Mouse (Mus musculus): ENCODE measurements around the gene Ctnnbip1.
A peak's percentile ranks its signal among the peaks of the same experiment; 100 is the strongest.

Ctnnbip1 gene

DNA sequence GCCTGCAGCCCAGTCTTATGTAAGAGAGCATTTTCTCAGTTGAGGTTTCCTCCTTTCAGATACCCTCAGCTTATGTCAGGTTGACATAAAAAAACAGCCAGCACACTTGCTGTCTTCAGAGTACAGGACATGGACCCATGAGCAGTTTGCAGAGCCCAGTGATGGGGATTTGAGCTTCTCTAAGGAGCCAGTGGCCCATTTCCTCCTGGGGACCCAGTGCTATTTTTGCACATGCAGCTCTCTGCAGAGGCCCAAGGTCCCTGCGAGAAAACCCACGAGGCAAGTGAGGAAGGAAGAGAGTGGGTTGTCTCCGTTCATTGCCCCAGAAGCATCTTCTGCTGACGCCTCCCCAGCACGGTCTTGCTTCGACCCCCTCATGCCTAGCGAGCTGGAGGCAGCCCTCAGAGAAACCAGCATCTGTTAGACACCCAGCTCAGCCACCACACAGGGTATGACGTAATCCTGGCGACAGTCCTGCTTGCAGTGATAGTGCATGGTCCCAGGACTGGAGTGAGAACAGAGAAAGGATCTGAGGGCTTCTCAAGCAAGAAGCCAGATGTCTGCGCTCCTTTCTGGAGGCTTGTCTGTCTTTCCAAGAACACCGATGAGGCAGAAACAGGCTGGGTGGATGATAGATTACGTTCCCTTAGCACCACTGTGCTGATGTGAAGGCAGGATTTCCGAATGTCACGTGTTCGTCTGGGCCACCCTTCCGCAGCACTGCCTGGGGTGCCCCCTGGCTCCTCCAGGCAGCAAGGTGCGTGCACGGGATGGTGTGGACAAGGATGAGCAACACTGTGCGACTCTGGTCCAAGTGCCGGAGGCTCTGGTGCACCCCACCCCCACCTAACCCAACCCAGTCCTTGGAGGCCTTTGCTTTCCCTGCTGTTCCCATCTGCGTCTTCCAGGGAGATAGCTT is 44.2 kb downstream of the Ctnnbip1 start:
- no peak for DNase-seq (ENCODE audit: low spot score)

DNA sequence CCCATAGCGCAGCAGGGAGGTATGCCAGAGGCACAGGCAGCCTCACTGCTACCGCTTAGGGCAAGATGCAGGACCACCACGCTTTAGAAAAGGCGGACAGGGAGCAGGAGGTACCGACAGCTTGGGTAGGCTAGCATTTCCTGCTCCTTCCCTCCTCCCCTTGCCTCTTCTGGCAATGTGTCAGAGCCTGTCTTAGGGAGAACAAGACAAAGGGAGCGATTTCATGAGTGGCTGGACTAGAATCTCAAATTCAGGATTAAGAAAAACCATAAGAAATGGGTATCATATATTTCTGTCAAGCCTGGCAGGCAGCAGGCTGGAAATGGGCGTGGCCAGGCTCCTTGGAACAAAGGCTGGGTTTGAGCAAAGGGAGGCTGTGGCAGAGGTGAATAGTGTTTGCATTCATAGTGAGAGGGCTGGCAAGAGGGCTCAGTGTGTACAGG is 44.9 kb downstream of the Ctnnbip1 start:
- no peak for DNase-seq (ENCODE audit: low spot score)

DNA sequence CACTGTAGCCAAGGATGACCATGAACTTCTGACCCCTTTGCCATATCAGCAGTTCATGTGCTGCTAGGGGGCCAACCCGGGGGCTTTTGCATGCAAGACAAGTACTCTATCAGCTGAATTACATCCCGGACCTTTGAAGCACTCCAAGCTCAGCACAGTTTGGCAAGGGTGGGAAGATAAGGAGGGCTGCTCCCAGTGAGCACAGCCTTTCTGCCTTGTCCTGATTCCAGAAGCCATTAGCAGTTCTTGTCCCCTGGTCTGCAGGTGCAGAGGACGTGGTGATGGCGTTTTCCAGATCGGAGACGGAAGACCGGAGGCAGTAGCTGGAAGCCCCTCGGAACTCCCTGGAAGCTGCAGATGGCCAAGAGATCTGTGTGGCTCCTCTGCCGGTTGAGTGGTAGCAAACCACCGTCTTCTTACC is 45.9 kb downstream of the Ctnnbip1 start:
- DNase-seq (ENCODE audit: low spot score): no peak

DNA sequence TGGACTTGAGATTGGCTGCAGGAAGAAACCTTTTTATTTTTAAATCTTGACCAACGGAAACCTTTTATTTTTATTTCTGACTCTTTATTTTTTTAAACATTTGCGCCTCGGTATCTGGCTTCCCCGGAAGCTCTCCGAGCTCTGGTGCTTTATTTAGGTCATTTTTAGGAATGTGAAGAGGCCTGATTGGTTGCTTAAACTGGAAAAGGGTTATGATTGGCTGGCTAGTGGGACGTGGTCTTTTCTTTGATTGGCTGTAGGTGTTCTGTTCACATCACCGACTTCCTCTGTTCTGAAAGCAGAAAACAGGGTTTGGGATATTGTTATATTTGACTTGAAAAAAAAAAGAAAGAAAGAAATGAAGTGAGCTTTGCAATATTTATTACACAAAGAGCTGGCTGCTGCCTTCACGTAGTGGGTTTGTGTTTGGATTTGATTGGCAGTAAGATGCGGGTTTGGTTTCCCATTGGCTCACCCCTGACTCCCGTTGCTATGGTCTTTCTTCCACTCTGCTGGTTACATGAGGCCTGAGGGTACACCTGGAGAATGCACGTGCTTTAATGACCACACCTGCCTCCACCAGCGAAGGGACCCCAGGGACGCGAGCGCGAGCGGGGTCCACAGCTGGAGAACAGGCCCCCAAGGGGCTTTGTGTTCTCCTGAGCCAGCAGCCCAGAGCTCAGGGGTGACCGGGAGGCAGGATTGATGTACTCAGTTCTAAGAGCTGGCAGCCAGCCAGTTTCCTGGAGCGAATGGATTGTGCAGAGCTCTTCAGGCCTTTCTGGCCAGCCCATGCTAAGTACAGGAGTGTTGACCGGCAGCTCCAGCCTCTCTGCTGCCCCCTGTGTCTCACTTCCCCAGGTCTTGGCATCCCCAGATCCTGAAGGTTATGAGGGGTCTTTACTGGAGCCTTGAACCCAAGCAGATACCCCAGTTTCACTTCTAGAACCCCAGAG is 46.7 kb downstream of the Ctnnbip1 start:
- DNase-seq (ENCODE audit: low spot score): peak; percentile 65

DNA sequence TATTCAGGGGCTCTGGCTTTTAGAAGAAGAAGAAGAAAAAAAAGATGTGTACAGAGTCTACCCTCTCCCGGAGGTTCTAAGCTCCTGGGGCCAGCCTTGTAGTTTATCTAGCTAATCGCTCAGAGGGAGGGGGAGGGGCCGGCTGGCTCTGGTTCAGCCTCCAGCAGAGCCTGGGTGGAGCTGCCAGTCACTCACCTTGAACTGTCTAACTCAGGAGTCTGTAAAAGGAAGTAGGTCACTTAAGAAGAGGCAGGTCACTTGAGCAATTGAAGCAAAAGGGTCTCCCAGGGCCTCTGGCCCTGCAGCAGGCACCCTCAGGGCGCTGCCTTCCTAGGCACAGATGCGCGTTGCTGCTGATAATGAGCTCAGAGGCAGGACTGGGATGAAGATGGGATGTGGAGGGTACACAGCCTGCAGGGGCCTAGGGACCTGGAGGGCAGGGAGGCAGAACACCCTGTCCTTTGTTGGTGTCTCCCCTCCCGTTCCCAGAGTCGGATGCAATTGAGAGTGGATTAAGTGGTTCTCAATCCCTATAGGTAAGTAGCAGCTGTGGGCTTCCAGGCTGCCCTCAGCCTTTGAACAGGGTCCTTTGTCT is 49.5 kb downstream of the Ctnnbip1 start:
- DNase-seq (ENCODE audit: low spot score): peak; percentile 59

DNA sequence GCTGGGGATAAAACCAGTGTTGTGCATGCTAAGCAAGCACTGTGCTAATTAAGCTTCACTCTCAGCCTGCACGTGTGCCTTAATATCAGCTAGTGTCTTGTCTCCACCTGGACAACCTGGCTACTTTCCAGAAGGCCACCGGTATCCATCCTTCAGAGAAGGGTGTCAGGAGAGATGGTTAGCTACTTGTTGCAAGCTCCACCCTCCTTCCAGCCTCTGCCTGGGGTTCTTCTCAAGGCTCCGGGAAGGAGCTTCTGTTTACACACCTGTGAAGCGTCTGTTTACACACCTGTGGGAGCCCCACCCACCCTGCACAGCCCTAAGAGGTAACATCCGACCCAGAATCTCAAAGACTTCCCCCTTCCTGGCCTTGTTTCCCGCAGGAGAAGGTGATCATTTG is 50.6 kb downstream of the Ctnnbip1 start:
- no peak for DNase-seq (ENCODE audit: low spot score)

- no peak for DNase-seq (ENCODE audit: low spot score)
These were observed 51.9 kb downstream of the Ctnnbip1 start for GRCm38 (mm10) chr4:149569781-149570497.

- no peak for DNase-seq (ENCODE audit: low spot score)
These were observed 52.4 kb downstream of the Ctnnbip1 start for GRCm38 (mm10) chr4:149570498-149570863.

DNA sequence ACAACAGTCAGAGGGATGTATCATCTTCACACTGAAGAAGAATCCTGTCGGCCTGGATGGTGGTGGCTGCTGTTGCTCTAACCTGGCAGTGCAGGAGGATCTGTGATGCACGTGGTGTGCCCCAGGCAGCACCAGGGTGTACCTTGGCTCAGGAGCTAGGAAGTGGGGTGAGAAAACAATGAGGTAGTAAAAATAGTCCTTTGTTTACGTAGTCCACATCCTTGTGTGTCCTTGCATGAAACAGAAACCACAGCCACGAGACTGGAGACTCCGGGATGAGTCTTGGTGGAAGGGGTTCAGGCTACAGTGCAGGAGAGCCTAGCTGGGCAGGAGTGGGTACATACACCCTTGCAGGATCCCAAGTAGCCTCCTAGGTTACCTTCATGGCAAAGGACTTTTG is 53.2 kb downstream of the Ctnnbip1 start:
- DNase-seq (ENCODE audit: low spot score): no peak

DNA sequence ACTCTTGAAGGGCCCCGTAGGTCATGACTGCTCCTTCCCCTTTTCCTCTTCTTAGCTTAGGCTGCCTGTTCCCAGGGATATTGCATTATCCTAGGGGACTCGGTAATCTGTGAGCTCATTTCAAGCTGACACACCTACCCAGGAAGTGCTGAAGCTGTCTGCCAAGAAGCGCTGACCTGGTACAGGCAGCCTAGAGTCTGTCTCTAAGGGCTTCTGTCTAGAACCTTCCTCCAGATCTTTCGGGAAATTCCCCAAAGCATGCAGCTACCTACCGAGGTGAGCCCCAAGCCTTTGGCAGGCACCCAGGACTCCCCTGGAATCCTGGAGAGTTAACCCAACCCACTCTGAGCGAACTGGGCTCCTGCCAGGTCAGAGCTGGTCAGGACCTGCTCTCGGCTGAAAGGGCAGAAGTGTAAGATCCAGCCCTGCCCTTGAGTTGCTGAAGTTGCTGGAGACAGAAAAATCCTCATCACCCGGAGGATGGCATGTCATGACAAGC is 53.7 kb downstream of the Ctnnbip1 start:
- DNase-seq (ENCODE audit: low spot score): no peak

GRCm38 (mm10) chr4:149572446-149572845 is 54.4 kb downstream of the Ctnnbip1 start:
- DNase-seq (ENCODE audit: low spot score): no peak

DNA sequence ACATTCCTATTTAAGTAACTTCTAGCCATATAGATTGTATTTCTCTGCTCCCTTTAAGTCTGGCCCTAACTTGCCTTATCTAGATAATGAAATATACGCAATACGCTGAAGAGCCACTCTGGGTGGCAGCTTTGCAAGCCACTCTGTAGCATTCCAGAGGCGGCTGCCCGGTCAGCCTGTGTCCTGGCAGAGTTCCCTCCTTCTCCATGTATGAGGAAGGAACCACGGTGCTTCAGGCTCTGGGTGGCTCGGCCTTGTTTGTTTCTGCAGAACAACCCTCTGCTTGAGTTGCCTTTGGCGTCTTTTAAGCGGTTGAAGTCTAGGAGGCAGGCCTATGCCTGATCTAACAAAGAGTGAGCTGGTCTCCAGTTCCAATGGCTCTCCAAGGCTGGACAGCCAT is 54.8 kb downstream of the Ctnnbip1 start:
- DNase-seq (ENCODE audit: low spot score): no peak

DNA sequence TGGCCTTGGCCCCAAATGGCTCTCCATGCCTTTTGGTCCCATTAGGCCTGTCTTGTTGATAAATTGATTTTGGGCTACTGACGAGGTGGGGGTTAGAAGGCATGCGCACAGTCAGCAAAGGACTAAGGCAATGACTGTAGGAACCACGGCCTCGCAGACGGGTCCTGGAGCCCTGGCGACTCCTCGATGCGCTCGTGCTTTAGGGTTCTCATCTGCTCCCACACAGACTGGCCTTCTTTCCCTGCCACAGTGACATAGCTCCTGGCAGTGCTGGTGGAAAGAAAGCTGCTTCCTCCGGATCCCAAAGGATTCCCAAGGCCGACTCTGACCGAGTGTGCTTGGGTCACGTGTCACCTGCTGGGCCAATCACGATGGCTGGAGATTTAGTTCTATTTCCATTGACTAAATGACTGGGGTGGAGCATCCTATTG is 56.4 kb downstream of the Ctnnbip1 start:
- DNase-seq (ENCODE audit: low spot score): no peak

GRCm38 (mm10) chr4:149576061-149576460 is 58.0 kb downstream of the Ctnnbip1 start:
- DNase-seq (ENCODE audit: low spot score): no peak

DNA sequence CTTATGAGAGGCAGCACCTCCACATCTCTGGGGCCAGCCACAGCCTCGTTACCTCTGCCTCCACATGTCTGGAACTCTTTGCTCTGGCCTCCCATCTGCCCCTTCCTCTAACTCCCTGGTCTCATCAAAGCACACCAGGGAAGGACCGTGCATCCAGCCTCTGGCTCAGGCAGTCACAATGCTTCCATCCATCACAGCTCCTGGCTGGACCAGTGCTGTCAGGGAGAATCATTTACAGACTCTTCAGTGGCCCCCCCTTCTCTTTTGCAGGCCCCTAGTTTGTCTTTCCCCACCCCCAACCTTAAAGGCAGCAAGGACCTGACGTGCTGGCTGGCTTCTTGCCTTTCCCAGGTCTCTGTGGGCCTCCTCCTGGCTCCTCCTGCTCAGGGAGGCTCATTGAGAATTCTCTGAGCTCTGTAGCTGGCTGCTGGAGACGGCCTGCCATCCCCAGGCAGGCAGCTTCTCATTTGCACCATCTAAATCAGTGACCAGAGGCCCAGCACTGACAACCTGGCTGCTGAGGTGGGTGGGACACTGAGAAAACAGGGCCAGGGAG is 59.0 kb downstream of the Ctnnbip1 start:
- DNase-seq (ENCODE audit: low spot score): no peak

DNA sequence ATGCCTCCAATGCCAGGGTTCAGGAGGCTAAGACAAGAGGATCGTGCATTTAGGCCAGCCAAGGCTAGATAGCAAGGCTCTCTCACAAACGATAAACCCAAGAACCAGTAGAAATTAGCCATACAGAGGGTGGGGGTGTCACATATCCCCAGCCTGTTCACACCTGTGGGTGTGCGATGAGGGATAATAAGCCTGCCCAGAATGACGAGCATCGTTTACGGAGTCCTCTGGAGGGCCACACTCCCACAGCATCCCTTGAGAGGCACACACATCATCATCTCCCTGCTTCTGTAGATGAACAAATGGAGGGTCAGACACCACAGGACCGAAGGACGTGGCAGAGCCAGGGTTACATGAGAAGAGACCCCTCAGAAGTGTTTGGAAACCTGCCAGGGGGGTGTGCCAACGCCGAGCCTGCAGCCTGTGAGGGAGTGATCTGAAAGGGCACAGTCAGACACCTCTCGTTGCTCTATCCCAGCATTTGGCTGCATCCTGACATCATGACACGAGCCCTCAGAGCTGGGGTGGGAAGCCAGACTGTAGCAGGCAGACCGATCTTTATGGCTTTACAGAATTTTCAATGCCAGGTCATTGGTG is 60.1 kb downstream of the Ctnnbip1 start:
- DNase-seq (ENCODE audit: low spot score): no peak

DNA sequence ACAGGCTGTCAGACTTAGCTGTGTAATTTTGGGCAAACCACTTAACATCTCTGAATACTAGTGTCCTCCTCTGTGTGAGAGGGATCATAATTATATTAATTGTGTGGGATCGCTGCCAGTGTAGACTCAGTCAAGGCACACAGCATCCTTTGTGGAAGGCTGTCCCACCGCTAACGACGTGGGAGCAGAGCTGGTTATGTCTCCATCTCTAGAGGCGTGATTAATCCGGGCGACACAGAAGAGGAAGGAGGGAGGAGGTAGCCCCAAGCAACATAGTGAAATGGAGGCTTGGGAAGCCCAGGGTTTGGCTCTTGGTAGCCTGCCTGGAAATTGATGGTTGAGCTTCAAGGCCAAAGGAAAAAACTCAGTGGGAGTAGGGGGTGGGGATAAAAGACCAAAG is 60.8 kb downstream of the Ctnnbip1 start:
- DNase-seq (ENCODE audit: low spot score): peak; percentile 37

DNA sequence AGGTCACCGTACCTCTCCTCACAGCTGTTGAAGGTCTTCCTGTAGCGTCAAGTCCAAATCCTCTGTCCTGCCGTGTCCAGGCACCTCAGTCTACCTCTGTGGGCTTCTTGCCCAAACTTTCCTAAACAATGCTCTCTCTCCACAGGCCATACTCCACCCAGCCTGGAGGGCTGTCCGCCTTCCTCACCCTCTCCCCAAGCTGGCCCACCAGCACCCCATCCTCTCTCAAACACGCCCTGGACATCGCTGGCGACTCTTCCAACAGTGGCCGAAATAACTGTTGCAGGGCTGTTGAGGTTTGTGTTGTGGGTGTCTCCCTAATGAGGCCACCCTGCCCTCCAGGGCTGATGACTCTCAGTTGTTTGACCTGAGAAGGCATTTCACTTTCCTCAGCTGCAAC is 67.2 kb downstream of the Ctnnbip1 start:
- no peak for DNase-seq (ENCODE audit: low spot score)

GRCm38 (mm10) chr4:149586044-149586782 is 68.2 kb downstream of the Ctnnbip1 start, which contains the start of gene Clstn1:
Gene Clstn1 (plus strand): TSS chr4:149586468.
- DNase-seq (ENCODE audit: low spot score): peak; percentile 86
